Mouse (Mus musculus) C2C12 (cell line): ENCODE data around the gene Zscan2.

Experiments used
- CTCF ChIP-seq: IDR thresholded peaks from one replicate; pipeline ENCODE4 v1.5.1; 2011; ENCODE audit not compliant: control insufficient read depth, insufficient read depth, insufficient read length
- MAX ChIP-seq: IDR thresholded peaks from one replicate; pipeline ENCODE4 v1.6.1; 2011; ENCODE audit warnings: mild to moderate bottlenecking, control low read depth
- MYOD1 ChIP-seq: IDR thresholded peaks from one replicate; pipeline ENCODE4 v1.6.1; 2011; ENCODE audit warnings: low read depth; ENCODE audit not compliant: control insufficient read depth, insufficient read length
- USF1 ChIP-seq: IDR thresholded peaks from one replicate; pipeline ENCODE4 v1.6.1; 2011; ENCODE audit warnings: low read depth, mild to moderate bottlenecking, control low read depth, moderate library complexity

- TF ChIP-seq USF1 (no peak), CTCF (no peak), MYOD1 (no peak), MAX (no peak)
Measured at GRCm38 (mm10) chr7:80846280-80846678, 14.4 kb upstream of the Zscan2 start.
